Mouse (Mus musculus): Measurements from ENCODE around the gene Gltpd2. TPM values are rescaled to one million over a fixed set of nuclear protein-coding genes. Genes with fewer than 3 reads are reported as not detected.
"Not testable (repeated sequence)": the region's sequence is repeated elsewhere in the genome, so short reads cannot be mapped to it uniquely, and the experiment has no call there.

The Gltpd2 gene
- polyA plus RNA-seq, 1 experiment from 2014 or later = not detected

GRCm38 (mm10) chr11:70528610-70529009, 9.6 kb downstream of the Gltpd2 start:
- H3K36me3 ChIP-seq (ENCODE audit: inconsistent target) = peaks cover 19% of the 10 kb centered on the region
- H3K4me3 ChIP-seq (ENCODE audit: inconsistent target) = no peak overlapping the region
- H3K79me2 ChIP-seq (ENCODE audit: inconsistent target) = peaks cover 23% of the 10 kb centered on the region
- peak overlapping the region; percentile 79 for H3K27ac ChIP-seq
- 59% methylated on average over 7 of the region's 7 CpGs for WGBS (ENCODE audit: missing documents)

- not testable (repeated sequence) for H3K27ac ChIP-seq; H3K4me3 ChIP-seq (ENCODE audit: inconsistent target)
- peaks cover 15% of the 10 kb centered on the region for H3K79me2 ChIP-seq (ENCODE audit: inconsistent target)
- peaks cover 19% of the 10 kb centered on the region for H3K36me3 ChIP-seq (ENCODE audit: inconsistent target)
- 43% methylated on average over 1 of the region's 2 CpGs for WGBS (ENCODE audit: missing documents)
These were observed 12.1 kb downstream of the Gltpd2 start for GRCm38 (mm10) chr11:70531065-70531464.

- WGBS (ENCODE audit: missing documents) = 100% methylated on average over 4 of the region's 6 CpGs
- no peaks in the 10 kb centered on the region for H3K79me2 ChIP-seq (ENCODE audit: inconsistent target)
- H3K36me3 ChIP-seq (ENCODE audit: inconsistent target) = 0 out of 2 replicates have a peak, but pooled peaks cover 3% of the 10 kb centered on the region
- H3K4me3 ChIP-seq (ENCODE audit: inconsistent target) = no peak within 1 kb of the TSS
- no peak within 1 kb of the TSS for H3K27ac ChIP-seq
These were observed 13.8 kb downstream of the Gltpd2 start, which contains the start of gene Gm40193 for GRCm38 (mm10) chr11:70532839-70533238. TSS of gene Gm40193 (minus strand) at chr11:70532939.

- Histone ChIP-seq H3K36me3 (ENCODE audit: inconsistent target) (peaks cover 23% of the 10 kb centered on the region), H3K79me2 (ENCODE audit: inconsistent target) (peaks cover 26% of the 10 kb centered on the region; the same call in 1 of the 2 replicates), H3K4me3 (ENCODE audit: inconsistent target) (peak overlapping the region; percentile 48), H3K27ac (peak overlapping the region; percentile 51)
- 17% methylated on average over 9 of the region's 9 CpGs for WGBS (ENCODE audit: missing documents)
These were observed 20.4 kb downstream of the Gltpd2 start for GRCm38 (mm10) chr11:70539423-70539822.

GRCm38 (mm10) chr11:70539877-70540587, 21.0 kb downstream of the Gltpd2 start, which contains the start of gene Pld2:
TSS of gene Pld2 (plus strand) at chr11:70540064.
- WGBS (ENCODE audit: missing documents) = 1% methylated on average over 34 of the region's 65 CpGs

GRCm38 (mm10) chr11:70540928-70541327, 21.9 kb downstream of the Gltpd2 start:
- Histone ChIP-seq H3K36me3 (ENCODE audit: inconsistent target) (peaks cover 35% of the 10 kb centered on the region), H3K4me3 (ENCODE audit: inconsistent target) (peak overlapping the region; percentile 36), H3K27ac (peak overlapping the region; percentile 22; the same call in 1 of the 2 replicates), H3K79me2 (ENCODE audit: inconsistent target) (peaks cover 26% of the 10 kb centered on the region; the same call in 1 of the 2 replicates)
- 91% methylated on average over 7 of the region's 7 CpGs for WGBS (ENCODE audit: missing documents)

More at GRCm38 (mm10) chr11:70539877-70540587, 21.0 kb downstream of the Gltpd2 start, which contains the start of gene Pld2:
- peaks cover 29% of the 10 kb centered on the region for H3K36me3 ChIP-seq (ENCODE audit: inconsistent target)
- peaks cover 26% of the 10 kb centered on the region; the same call in 1 of the 2 replicates for H3K79me2 ChIP-seq (ENCODE audit: inconsistent target)
- H3K4me3 ChIP-seq (ENCODE audit: inconsistent target) = peak within 1 kb of the TSS; percentile 48
- H3K27ac ChIP-seq = peak within 1 kb of the TSS; percentile 51

- Histone ChIP-seq H3K4me3 (ENCODE audit: inconsistent target) (no peak overlapping the region), H3K27ac (no peak overlapping the region), H3K36me3 (ENCODE audit: inconsistent target) (peaks cover 40% of the 10 kb centered on the region), H3K79me2 (ENCODE audit: inconsistent target) (peaks cover 26% of the 10 kb centered on the region; the same call in 1 of the 2 replicates)
- WGBS (ENCODE audit: missing documents) = 93% methylated on average over 5 of the region's 5 CpGs
These were observed 22.4 kb downstream of the Gltpd2 start for GRCm38 (mm10) chr11:70541415-70541814.

GRCm38 (mm10) chr11:70544496-70544895, 25.5 kb downstream of the Gltpd2 start:
- H3K4me3 ChIP-seq (ENCODE audit: inconsistent target) = no peak overlapping the region
- peaks cover 59% of the 10 kb centered on the region for H3K36me3 ChIP-seq (ENCODE audit: inconsistent target)
- 81% methylated on average over 7 of the region's 7 CpGs for WGBS (ENCODE audit: missing documents)
- H3K27ac ChIP-seq = no peak overlapping the region
- H3K79me2 ChIP-seq (ENCODE audit: inconsistent target) = peaks cover 26% of the 10 kb centered on the region; the same call in 1 of the 2 replicates

- 91% methylated on average over 8 of the region's 8 CpGs for WGBS (ENCODE audit: missing documents)
- Histone ChIP-seq H3K36me3 (ENCODE audit: inconsistent target) (peaks cover 68% of the 10 kb centered on the region), H3K79me2 (ENCODE audit: inconsistent target) (no peaks in the 10 kb centered on the region), H3K4me3 (ENCODE audit: inconsistent target) (no peak overlapping the region), H3K27ac (no peak overlapping the region)
These were observed 32.5 kb downstream of the Gltpd2 start for GRCm38 (mm10) chr11:70551526-70551925.

- WGBS (ENCODE audit: missing documents) = 93% methylated on average over 7 of the region's 7 CpGs
- Histone ChIP-seq H3K27ac (no peak overlapping the region), H3K4me3 (ENCODE audit: inconsistent target) (no peak overlapping the region), H3K36me3 (ENCODE audit: inconsistent target) (peaks cover 65% of the 10 kb centered on the region), H3K79me2 (ENCODE audit: inconsistent target) (no peaks in the 10 kb centered on the region)
These were observed 34.9 kb downstream of the Gltpd2 start for GRCm38 (mm10) chr11:70553940-70554339.

- Histone ChIP-seq H3K36me3 (ENCODE audit: inconsistent target) (peaks cover 49% of the 10 kb centered on the region), H3K27ac (no peak overlapping the region), H3K4me3 (ENCODE audit: inconsistent target) (no peak overlapping the region), H3K79me2 (ENCODE audit: inconsistent target) (no peaks in the 10 kb centered on the region)
- WGBS (ENCODE audit: missing documents) = 91% methylated on average over 9 of the region's 9 CpGs
These were observed 38.5 kb downstream of the Gltpd2 start for GRCm38 (mm10) chr11:70557545-70557944.

- Histone ChIP-seq H3K36me3 (ENCODE audit: inconsistent target) (peaks cover 15% of the 10 kb centered on the region), H3K4me3 (ENCODE audit: inconsistent target) (peak overlapping the region; percentile 48; the same call in 1 of the 2 replicates), H3K27ac (no peak overlapping the region), H3K79me2 (ENCODE audit: inconsistent target) (peaks cover 40% of the 10 kb centered on the region; the same call in 1 of the 2 replicates)
- 20% methylated on average over 2 of the region's 2 CpGs for WGBS (ENCODE audit: missing documents)
These were observed 42.9 kb downstream of the Gltpd2 start for GRCm38 (mm10) chr11:70561937-70562286.

- H3K27ac ChIP-seq = peak within 1 kb of the TSS; percentile 37
- H3K36me3 ChIP-seq (ENCODE audit: inconsistent target) = peaks cover 14% of the 10 kb centered on the region
- peak within 1 kb of the TSS; percentile 70 for H3K4me3 ChIP-seq (ENCODE audit: inconsistent target)
- peaks cover 45% of the 10 kb centered on the region; the same call in 1 of the 2 replicates for H3K79me2 ChIP-seq (ENCODE audit: inconsistent target)
- under 1% methylated on average over 43 of the region's 57 CpGs for WGBS (ENCODE audit: missing documents)
These were observed 43.4 kb downstream of the Gltpd2 start, which contains the start of gene Mink1 for GRCm38 (mm10) chr11:70562287-70562994. TSS of gene Mink1 (plus strand) at chr11:70562881.

- H3K36me3 ChIP-seq (ENCODE audit: inconsistent target) = peaks cover 10% of the 10 kb centered on the region
- WGBS (ENCODE audit: missing documents) = 2% methylated on average over 29 of the region's 31 CpGs
- peak overlapping the region; percentile 37 for H3K27ac ChIP-seq
- peaks cover 51% of the 10 kb centered on the region; the same call in 1 of the 2 replicates for H3K79me2 ChIP-seq (ENCODE audit: inconsistent target)
- H3K4me3 ChIP-seq (ENCODE audit: inconsistent target) = peak overlapping the region; percentile 70
These were observed 44.0 kb downstream of the Gltpd2 start for GRCm38 (mm10) chr11:70562995-70563469.
